Mouse (Mus musculus): ENCODE measurements around the gene Atg9a.

GRCm38 (mm10) chr1:75239591-75239990 lies 47.6 kb upstream of the Atg9a start:
- TF ChIP-seq POLR2A (IDR thresholded peaks at IDR 0.05; ENCODE audit: extremely low read depth, insufficient read depth, low read length) (no peak), CTCF (IDR thresholded peaks at IDR 0.05; ENCODE audit: low read depth, low read length) (no peak)
